In the genomic region with DNA sequence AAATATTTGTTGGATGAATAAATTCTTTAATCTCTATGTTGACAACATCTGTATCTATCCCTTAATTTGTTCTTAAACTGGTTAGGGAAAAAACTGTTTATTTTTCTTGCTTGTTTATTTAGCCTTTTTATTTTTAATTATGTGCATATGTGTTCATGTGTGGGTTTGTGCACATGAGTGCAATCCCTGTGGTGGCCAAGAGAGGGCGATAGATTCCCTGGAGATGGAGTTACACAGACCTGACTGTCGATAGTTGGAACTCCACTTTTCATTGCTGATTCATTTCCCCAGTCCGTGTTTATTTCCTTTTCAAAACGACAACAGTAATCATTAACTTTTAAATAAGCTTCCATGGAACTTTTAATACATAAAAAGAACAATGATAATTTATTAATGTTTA, we compare ENCODE assay signal across 10 mouse cellular contexts. TPM values are rescaled to one million over a fixed set of nuclear protein-coding genes. Genes with fewer than 3 reads are reported as not detected.
DNase-seq lines count a peak whose midpoint lies in the region; ATAC-seq and TF ChIP-seq lines count a peak whose summit lies in the region.
"Had no signal": no experiment of that assay in that cellular context is flagged by ENCODE, and none has a peak within 500 bp of the region (broad histone marks: within the 10 kb centered on the region; RNA-seq: fewer than 3 reads in every experiment).

No protein-coding gene starts in this region.

- H3K4me1 ChIP-seq in ES-E14 (ENCODE audit: control insufficient read depth in 2 of 2, insufficient read depth in 2 of 2, low read length in 2 of 2, poor library complexity in 1 of 2), result no peaks in the 10 kb centered on the region
- H3K4me1 ChIP-seq in midbrain, embryonic 15.5 days, result no peaks in the 10 kb centered on the region
- H3K4me1 ChIP-seq: neural tube, embryonic 13.5 days had no signal

- H3K4me2 ChIP-seq in midbrain, embryonic 15.5 days, result no peak overlapping the region
- H3K4me2 ChIP-seq: neural tube, embryonic 13.5 days had no signal

- H3K4me3 ChIP-seq in ES-E14 (ENCODE audit: insufficient read depth in 1 of 2, low read depth in 1 of 2, low read length in 2 of 2, poor library complexity in 1 of 2, severe bottlenecking in 1 of 2), result no peak overlapping the region
- H3K4me3 ChIP-seq in midbrain, embryonic 15.5 days, result no peak overlapping the region
- H3K4me3 ChIP-seq: erythroblast, embryonic 14.5 days; neural tube, embryonic 13.5 days had no signal

- no peaks in the 10 kb centered on the region for H3K36me3 ChIP-seq in ES-E14 (ENCODE audit: control insufficient read depth, insufficient read depth, low read length, poor library complexity, severe bottlenecking)
- H3K36me3 ChIP-seq in midbrain, embryonic 15.5 days (replicated peaks), result no peaks in the 10 kb centered on the region
- H3K36me3 ChIP-seq: neural tube, embryonic 13.5 days had no signal

- peak; percentile 65; the same call in 1 of the 2 replicates for ATAC-seq in megakaryocyte-erythroid progenitor cell, adult 5-6 weeks (replicated peaks; ENCODE audit: low FRiP score, low TSS enrichment, poor library complexity, severe bottlenecking)
- ATAC-seq in midbrain, embryonic 15.5 days (replicated peaks), result no peak

- in situ Hi-C loops in ES-E14 (cut with MboI; ENCODE audit: low sequenced_read_pairs in 2 of 2, unreplicated experiment in 2 of 2), result no loop called here

- no peak overlapping the region for H3K9ac ChIP-seq in ES-E14 (ENCODE audit: insufficient read depth, low read depth, low read length, poor library complexity, severe bottlenecking)
- H3K9ac ChIP-seq in midbrain, embryonic 15.5 days, result no peak overlapping the region
- H3K9ac ChIP-seq: neural tube, embryonic 13.5 days had no signal

- H3K27me3 ChIP-seq in midbrain, embryonic 15.5 days (replicated peaks), result no peaks in the 10 kb centered on the region
- H3K27me3 ChIP-seq: neural tube, embryonic 13.5 days had no signal

- no peaks in the 10 kb centered on the region for H3K9me3 ChIP-seq in ES-E14 (ENCODE audit: control insufficient read depth, insufficient read depth, low read depth, low read length)
- no peaks in the 10 kb centered on the region for H3K9me3 ChIP-seq in midbrain, embryonic 15.5 days
- H3K9me3 ChIP-seq: neural tube, embryonic 13.5 days had no signal

- DNase-seq in layer of hippocampus, postnatal 10 days (ENCODE audit: low spot score in 2 of 2), result peak; percentile 24 to 31
- no peak for DNase-seq in layer of hippocampus, adult 9-10 months (ENCODE audit: low spot score)
- peak; percentile 51 for DNase-seq in ES-E14 (ENCODE audit: low read depth, low spot score)
- DNase-seq in c-Kit-positive CD71-negative TER-119-negative erythroid progenitor cells, embryonic 14.5 days (ENCODE audit: low read depth), result peak; percentile 41
- DNase-seq in ovary, postnatal 36 days (ENCODE audit: low spot score), result no peak
- no peak for DNase-seq in cerebellum, adult 9-10 months

- no peak overlapping the region for H3K27ac ChIP-seq in ES-E14 (ENCODE audit: insufficient read depth, low read depth, low read length, poor library complexity, severe bottlenecking)
- no peak overlapping the region for H3K27ac ChIP-seq in midbrain, embryonic 15.5 days
- H3K27ac ChIP-seq: neural tube, embryonic 13.5 days had no signal

- 51% methylated on average over 4 of the region's 4 CpGs for WGBS in midbrain, embryonic 15.5 days

TF ChIP-seq in ES-E14, 5 proteins besides CTCF, POLR2A, EP300 and RAD21:
- no peak for TF ChIP-seq CHD2 (IDR thresholded peaks at IDR 0.05; ENCODE audit: low read depth, low read length)
- TF ChIP-seq ZC3H11A (IDR thresholded peaks at IDR 0.05; ENCODE audit: borderline replicate concordance, low read depth, low read length), result peak; percentile 49; the same call in 1 of the 2 replicates

RNA-seq across cellular contexts. Expression of a gene that starts 31.2 kb away (rescaled TPM):
- total RNA-seq in layer of hippocampus, postnatal 10 days (2021), result 10 to 100 TPM in 1 of 2 experiments, 1 to 10 TPM in 1; 9.6 to 11.9 TPM
- 5.0 and 6.2 TPM in 2 replicates for total RNA-seq in ES-E14 (2012; rRNA removed)
- total RNA-seq in megakaryocyte-erythroid progenitor cell, adult 5-6 weeks (2014; fragmentation: Nextera tagmentation), result 35.0 and 40.7 TPM in 2 replicates
- total RNA-seq in megakaryocyte-erythroid progenitor cell, adult 5-6 weeks (2017), result 12.5 and 23.8 TPM in 2 replicates
- polyA plus RNA-seq in midbrain, embryonic 15.5 days (2015; fragmentation: Nextera tagmentation; extraction: Ambion mirVana), result 20.1 and 22.1 TPM in 2 replicates

RNA-seq across cellular contexts. Expression of a gene that starts 37.6 kb away (rescaled TPM):
- 1 to 10 TPM; 4.1 to 6.5 TPM for total RNA-seq in layer of hippocampus, postnatal 10 days (2021)
- 0.54 TPM in 1 of 2 replicates, not detected in the other for total RNA-seq in ES-E14 (2012; rRNA removed)
- not detected in 2 replicates for total RNA-seq in megakaryocyte-erythroid progenitor cell, adult 5-6 weeks (2014; fragmentation: Nextera tagmentation)
- 0.84 TPM in 1 of 2 replicates, not detected in the other for total RNA-seq in megakaryocyte-erythroid progenitor cell, adult 5-6 weeks (2017)
- 3.9 and 6.3 TPM in 2 replicates for polyA plus RNA-seq in midbrain, embryonic 15.5 days (2015; fragmentation: Nextera tagmentation; extraction: Ambion mirVana)

RNA-seq across cellular contexts. Expression of a gene that starts 54.0 kb away (rescaled TPM):
- 10 to 100 TPM; 20.2 to 22.4 TPM for total RNA-seq in layer of hippocampus, postnatal 10 days (2021)
- total RNA-seq in ES-E14 (2012; rRNA removed), result 37.3 and 55.3 TPM in 2 replicates
- 110 and 118 TPM in 2 replicates for total RNA-seq in megakaryocyte-erythroid progenitor cell, adult 5-6 weeks (2014; fragmentation: Nextera tagmentation)
- 109 and 147 TPM in 2 replicates for total RNA-seq in megakaryocyte-erythroid progenitor cell, adult 5-6 weeks (2017)
- polyA plus RNA-seq in midbrain, embryonic 15.5 days (2015; fragmentation: Nextera tagmentation; extraction: Ambion mirVana), result 36.7 and 37.4 TPM in 2 replicates

Comparison
In these comparisons a context has a peak if more than half of its experiments do, and no peak if none do; other contexts are left out.
1. DNase-seq: peak in layer of hippocampus, postnatal 10 days (2 of 2), ES-E14 (single experiment) and c-Kit-positive CD71-negative TER-119-negative erythroid progenitor cells, embryonic 14.5 days (single experiment); none in layer of hippocampus, adult 9-10 months (single experiment), ovary, postnatal 36 days (single experiment) and cerebellum, adult 9-10 months (single experiment).